Mouse (Mus musculus) retina, postnatal 1 day (tissue): ENCODE data around the gene Nln.

Experiments
- DNase-seq: peaks from one replicate; pipeline ENCODE4 v3.0.0-alpha.2; 2012

Nln gene

DNA sequence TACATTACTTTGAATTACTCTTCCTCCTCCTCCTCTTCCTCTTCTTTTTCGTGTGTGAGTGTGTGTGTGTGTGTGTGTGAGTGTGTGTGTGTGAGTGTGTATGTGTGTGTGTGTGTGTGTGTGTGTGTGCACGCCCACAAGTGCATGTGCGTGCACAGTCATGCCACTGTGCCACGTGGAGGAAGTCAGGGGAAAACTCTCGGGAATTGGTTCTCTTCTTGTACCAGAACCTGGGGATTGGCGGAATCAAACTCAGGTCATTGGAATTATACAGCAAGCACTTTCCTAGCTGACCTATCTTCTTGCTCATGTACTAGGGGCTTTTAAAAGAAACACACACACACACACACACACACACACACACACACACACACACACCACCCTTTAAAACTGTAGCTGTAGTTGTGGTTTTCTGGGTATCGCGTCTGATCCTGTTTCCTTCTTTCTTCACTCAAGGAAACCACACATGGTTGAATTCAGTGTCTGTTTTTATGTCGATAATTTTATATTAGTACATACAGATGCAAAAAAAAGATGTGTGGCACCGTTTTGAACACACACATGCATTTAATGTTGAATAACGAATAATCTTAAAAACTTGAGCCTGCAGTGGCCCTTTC, 97.1 kb downstream of the Nln start:
- no peak for DNase-seq

DNA sequence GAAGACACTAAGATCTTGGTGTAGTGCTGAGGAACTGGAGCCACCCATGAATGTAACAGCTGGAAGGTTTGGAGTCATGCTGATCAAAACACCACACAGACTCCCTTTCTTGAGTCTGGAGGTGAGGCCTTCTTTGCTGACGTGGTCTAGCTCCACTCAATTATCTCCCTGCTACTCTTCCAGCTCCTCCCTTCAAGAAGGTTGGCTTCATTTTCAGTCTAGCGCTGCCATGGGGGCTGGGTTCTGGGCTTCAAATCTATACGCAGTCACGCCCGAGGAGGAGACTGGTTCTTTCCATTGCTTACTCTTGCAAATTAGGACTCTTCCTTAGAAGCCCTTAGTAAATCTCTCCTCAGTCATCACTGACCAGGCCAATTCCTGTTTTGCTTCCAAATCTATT, 98.1 kb downstream of the Nln start:
- DNase-seq = no peak

DNA sequence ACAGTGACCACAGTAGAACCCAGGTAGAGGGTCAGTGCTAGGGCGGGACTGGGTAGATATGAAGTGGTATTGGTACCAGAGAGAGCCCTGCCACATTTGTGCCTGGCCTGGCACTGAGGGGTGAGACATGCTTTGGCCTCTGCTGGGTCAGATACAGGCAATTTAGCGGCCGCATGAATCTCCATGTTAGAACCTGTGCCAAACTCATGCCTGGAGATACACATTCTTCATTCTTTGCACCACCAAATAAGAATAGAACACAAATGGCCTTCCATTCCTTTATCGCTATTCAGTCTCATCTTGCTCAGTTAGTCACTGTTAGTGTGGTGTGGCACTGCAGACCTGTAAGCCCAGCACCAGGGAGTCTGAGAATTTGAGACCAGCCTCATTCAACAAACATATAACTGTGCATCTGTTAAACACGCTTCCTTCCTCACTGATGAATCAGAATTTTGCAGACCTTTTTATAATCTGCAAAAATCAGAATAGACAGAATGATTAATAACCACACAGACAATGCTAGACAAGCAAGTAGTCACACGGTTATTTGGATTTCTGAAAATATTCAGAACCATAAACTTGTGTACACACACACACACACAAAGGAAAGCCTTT, 104.1 kb downstream of the Nln start:
- no peak for DNase-seq

DNA sequence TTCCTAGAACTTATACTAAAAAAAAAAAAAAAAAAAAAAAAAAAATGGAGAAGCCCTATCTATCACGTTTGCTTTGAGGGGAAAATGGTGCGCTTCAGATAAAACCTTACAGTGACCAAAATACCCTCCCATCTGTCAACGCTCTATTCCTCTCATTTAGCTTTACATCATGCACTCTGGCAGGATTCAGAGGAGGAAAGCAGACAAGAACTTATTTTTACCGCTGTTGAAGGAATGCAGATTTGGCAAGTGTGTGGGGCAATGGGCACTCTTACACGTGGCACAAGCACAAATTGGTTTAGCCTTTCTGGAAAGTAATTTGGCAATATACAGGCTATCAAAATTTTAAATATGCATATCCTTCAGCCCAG, 115.3 kb downstream of the Nln start:
- DNase-seq = no peak

DNA sequence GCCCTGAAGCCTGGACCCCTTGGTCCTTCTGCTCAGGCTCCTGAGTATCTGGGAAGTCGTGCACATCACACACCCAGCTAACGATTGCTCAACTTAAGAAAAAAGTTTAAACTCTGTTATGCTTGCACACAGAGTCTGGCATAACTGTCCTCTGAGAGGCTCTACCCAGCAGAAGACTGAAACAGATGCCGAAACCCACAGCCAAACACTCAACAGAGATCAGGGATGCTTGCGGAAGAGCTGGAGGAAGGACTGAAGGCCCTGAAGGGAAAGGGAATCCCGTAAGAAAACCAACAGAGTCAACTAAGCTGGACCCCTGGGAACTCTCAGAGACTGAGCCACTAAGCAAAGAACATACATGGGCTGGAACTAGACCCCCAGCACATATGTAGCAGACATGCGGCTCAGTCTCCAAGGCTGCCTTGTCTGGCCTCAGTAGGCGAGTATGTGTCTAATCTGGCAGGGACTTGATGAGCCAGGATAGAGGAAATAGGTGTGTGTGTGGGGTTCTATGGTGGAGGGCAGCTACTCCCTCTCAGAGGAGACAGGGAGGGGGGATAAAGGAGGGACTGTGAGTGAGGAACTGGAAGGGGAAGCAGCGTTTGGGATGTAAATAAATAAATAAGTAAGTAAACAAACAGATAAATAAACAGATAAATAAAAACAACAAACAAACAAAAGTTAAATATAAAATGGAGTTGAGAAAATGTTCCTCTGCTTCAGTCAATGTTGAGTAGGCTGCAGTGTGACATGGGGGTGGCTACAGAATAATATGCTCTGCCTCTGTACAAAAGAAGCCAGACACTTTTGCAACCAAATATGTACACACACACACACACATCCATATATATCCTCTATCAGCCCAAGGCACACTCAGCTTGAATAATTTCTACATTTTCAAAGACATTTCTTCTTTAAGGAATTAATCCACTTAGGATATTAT, 116.0 kb downstream of the Nln start:
- DNase-seq = no peak

DNA sequence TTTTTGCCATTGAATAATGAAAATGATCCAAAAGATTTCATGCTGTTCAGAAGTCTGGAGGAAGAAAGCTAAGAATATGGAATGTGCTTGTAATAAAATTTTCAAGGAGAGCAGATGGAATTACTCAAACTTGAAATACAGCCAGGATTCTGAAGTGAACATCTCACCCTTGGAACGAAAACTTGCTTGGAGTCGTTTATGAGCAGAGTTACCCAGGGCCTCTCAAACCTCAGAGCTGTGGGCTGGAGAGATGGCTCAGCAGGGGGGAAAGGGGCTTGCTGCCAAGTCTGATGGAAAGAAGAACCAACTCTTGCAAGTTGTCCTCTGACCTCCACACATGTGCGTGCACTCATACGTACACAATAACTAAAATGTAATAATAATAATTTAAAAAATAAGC, 122.8 kb downstream of the Nln start:
- DNase-seq = no peak

DNA sequence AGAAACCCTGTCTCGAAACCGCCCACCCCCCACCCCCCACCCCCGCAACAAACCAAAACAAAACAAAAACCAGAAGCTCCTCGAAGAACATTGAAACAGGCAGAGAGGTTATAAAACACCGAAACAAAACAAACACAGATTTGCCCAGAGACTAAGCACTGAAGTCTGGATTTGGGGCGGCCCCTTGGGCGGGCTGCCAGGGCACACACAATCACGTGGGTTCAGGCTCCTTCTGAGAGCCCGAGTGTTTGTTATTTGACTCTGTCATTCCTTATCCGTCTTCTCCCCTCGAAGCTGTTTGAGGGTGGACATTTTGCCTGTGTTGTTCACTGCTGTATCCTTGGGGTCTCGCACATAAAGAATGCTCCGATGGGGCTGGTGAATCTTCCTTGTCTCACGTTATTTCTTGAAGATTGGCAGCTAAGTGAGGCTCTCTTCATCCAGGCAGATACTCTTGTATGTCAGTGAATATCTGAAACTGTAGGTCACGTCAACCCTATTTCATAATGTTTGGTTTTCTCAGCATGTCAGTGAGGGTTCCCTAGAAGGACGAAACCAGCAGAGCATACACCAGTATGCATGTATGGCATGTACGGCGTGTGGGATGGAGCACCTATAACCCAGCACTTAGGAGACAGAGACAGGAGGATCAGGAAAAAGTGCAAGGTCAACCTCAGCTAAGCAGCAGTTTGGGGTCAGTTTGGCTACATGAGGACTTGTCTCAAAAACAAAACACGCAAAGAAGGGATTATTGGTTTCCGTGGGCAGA, 123.7 kb downstream of the Nln start:
- DNase-seq = no peak

DNA sequence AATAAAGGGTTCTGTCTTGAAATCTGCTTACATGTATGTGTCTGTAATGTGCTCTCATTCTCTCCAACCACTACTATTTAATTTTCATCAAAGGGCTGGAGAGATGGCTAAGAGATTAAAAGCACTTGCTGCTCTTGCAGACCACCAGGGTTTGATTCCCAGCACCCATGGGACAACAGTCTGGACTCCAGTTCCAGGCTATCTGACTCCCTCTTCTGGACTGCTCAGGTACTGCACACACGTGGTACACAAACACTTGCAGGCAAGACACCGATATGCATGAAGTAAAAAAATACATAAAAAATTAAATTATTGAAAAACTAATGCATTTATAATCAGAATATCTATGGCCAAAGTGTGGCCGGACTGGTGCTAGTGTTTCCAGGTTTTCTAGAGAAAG, 127.0 kb downstream of the Nln start:
- DNase-seq = no peak

DNA sequence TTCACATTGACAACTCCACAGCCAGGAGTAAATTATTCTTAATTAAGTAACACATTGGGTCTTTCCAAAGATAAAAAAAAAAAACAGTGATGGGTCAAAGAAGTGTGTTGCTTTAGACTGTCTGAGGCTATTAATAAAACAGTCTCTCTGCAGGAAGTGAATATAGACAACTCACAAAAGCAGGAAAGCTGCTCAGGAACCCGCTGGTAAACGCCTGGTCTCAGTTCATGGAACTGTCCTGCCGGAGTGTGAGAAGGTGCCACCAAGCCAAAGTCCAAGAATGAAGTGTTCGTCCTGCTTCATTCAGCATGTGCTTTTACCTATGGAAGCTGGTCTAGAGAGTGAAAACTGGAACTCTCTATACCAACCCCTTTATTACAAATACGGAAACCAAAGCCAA, 129.0 kb downstream of the Nln start:
- DNase-seq = no peak

DNA sequence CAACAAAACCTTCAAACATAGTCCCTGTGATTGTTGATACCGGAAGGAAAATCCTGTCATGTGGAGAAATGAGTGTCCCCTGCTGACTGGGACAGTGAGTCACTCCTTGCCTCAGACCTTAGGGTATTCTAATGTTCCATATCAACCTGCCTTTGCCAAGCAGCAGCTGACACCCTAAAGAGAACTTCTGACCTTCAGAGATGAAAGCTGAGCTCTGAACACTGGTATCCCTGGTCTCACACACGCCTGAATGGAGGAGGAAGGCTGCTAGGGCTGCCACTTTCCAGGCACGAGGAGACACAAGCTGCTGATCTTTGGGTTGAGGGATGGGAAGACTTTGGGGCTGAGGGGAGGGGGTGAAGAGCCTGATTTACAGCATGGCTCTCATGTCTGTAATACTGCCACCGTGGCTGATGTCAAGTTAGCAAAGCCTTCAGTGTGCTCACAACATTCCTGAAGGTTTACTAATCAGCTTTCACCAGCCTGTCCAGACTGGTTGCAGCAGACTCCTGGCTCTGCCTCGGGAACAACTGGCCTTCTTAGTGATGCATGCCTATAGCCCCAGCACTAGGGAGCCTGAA, 131.0 kb downstream of the Nln start:
- no peak for DNase-seq

DNA sequence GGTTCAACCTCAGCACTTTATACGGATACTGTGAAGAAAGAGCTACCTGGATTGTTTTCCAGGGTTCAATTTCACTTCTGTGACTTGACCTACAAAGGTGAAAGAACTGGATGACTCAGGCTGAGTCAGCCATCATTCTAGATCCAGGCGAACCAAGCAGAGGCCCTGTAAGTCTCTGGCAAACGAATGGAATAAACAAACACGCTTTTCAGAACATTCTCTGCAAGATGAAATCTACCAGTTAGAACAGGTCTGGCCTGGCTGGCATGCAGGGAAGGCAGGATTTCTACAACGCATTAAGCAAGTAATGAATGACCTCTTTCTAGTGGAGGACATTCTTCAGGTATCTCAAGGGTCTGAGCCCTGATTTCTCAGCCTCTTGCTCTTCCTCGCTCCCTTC, 131.6 kb downstream of the Nln start:
- no peak for DNase-seq

DNA sequence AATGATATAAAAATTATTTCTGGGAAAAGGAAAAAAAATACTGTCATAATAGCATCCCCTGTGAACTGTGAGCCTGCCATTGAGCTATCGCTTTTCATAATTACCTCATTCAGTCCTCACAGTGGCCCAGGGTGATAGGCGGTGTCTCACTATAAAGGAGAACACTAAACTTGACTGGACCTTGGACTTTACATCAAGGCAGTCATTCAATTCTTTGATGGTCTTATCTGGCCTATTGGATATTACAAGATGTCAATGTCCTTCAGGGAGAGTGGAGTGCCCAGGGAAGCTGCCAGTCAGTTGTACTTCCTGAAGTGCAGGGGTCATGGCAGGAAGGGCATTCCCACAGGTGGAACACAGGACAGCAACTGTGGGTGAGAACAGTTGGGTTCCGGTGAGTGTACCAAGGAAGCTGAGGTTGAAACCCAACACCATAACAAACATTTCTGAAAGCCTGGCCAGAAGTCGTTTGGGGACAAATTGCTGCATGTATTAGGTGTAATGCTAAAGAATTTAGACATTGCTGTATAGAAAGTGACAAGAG, 133.2 kb downstream of the Nln start:
- DNase-seq = no peak

DNA sequence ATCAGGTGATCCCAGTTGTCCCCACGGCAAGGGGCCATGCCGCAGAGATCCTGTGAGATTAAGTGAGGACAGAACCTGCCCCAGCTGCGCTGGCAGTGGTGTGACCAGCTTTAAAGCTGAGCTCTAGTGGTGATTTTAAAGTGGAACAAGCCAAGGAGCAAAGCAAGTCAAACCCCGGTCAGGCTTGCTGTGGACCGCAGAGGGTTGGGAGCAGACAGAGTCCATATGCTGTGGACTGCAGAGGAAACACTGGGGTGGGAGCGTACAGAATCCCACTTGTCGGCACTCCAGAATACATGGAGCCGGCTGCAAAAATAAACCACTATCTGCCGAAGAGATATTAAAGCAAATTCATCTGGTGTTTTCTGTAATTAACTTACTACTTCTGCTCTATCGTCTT, 134.3 kb downstream of the Nln start:
- DNase-seq = no peak

DNA sequence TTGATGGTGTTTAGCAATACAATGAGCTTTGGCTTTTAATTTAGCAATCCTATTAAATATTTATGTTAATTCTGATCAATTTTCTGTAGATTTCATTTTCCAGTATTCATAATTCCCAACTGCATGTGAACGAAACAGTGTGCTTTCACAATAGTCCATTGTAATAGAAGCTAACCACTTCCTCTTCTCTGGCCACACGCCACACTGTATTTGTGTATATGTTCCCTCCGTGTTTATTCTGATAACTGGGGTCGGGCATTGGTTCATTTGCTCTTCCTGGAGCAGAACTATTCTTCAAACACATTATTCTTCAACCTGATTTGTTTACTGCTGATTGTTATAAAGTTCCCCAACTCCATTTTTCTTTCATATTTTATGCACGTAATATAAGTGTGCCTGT, 135.4 kb downstream of the Nln start:
- no peak for DNase-seq
